8 mouse cellular contexts compared by ENCODE assay signal in the genomic region with DNA sequence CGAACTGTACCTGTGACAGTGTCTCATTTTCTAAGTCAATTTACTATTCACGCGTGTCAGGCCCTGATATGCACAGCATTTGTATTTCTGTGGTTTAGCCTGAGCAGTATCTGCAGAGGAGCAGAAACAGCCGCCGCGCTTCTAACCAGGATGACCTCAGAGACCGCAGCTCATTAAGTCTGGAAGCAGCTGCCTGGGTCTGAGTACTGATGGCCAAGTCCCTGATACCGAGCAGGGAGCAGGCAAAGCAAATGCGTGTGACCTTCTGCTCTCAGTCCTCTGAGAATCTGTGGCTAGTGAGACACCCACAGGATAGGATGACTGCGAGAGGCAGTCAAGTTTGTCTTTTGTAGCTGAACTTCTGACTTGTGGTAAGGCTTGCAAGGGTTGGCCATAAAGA.
DNase-seq lines count a peak whose midpoint lies in the region; ATAC-seq lines count a peak whose summit lies in the region.

No protein-coding gene starts in this region.

- H3K9ac ChIP-seq in hindbrain, embryonic 13.5 days: no peak overlapping the region
- no peak overlapping the region for H3K9ac ChIP-seq in hindbrain, embryonic 16.5 days (ENCODE audit: low read depth, low read length)
- H3K9ac ChIP-seq in kidney, embryonic 14.5 days (ENCODE audit: low read depth, low read length): no peak overlapping the region

- no peaks in the 10 kb centered on the region for H3K36me3 ChIP-seq in hindbrain, embryonic 13.5 days
- no peaks in the 10 kb centered on the region for H3K36me3 ChIP-seq in hindbrain, embryonic 16.5 days (ENCODE audit: control insufficient read depth, insufficient read depth, low read length)
- peaks cover 16% of the 10 kb centered on the region for H3K36me3 ChIP-seq in embryonic facial prominence, embryonic 10.5 days (replicated peaks)
- H3K36me3 ChIP-seq in kidney, embryonic 14.5 days (ENCODE audit: control insufficient read depth, insufficient read depth, low read length): peaks cover 31% of the 10 kb centered on the region
- peaks cover 83% of the 10 kb centered on the region for H3K36me3 ChIP-seq in megakaryocyte, embryonic 14.5 days (replicated peaks; ENCODE audit: low read length)

- H3K9me3 ChIP-seq in hindbrain, embryonic 13.5 days: no peaks in the 10 kb centered on the region
- no peaks in the 10 kb centered on the region for H3K9me3 ChIP-seq in hindbrain, embryonic 16.5 days (ENCODE audit: control insufficient read depth, low read length)
- no peaks in the 10 kb centered on the region for H3K9me3 ChIP-seq in embryonic facial prominence, embryonic 10.5 days
- H3K9me3 ChIP-seq in kidney, embryonic 14.5 days (ENCODE audit: control insufficient read depth, low read length): no peaks in the 10 kb centered on the region
- H3K9me3 ChIP-seq in megakaryocyte, embryonic 14.5 days: no peaks in the 10 kb centered on the region

- no peak overlapping the region for H3K4me2 ChIP-seq in hindbrain, embryonic 13.5 days
- no peak overlapping the region for H3K4me2 ChIP-seq in hindbrain, embryonic 16.5 days (ENCODE audit: low read length)
- no peak overlapping the region for H3K4me2 ChIP-seq in kidney, embryonic 14.5 days (replicated peaks; ENCODE audit: low read depth, low read length)

- 0 out of 2 replicates have a peak, but pooled peaks have one; percentile 28 for ATAC-seq in hindbrain, embryonic 13.5 days (ENCODE audit: low FRiP score)
- ATAC-seq in hindbrain, embryonic 16.5 days: no peak; the same call in 1 of the 2 replicates
- ATAC-seq in kidney, embryonic 14.5 days (ENCODE audit: low FRiP score, low TSS enrichment): peak; percentile 77

- no peak overlapping the region for H3K4me3 ChIP-seq in hindbrain, embryonic 13.5 days
- H3K4me3 ChIP-seq in hindbrain, embryonic 16.5 days (ENCODE audit: low read length): no peak overlapping the region
- no peak overlapping the region for H3K4me3 ChIP-seq in embryonic facial prominence, embryonic 10.5 days
- H3K4me3 ChIP-seq in kidney, embryonic 14.5 days (ENCODE audit: low read length): no peak overlapping the region
- peak overlapping the region; percentile 86 for H3K4me3 ChIP-seq in megakaryocyte, embryonic 14.5 days (replicated peaks)

- WGBS in hindbrain, embryonic 13.5 days: 53% methylated on average over 10 of the region's 10 CpGs
- 58% methylated on average over 10 of the region's 10 CpGs for WGBS in hindbrain, embryonic 16.5 days
- WGBS in embryonic facial prominence, embryonic 10.5 days: 74% methylated on average over 10 of the region's 10 CpGs
- WGBS in kidney, embryonic 14.5 days: 37% methylated on average over 10 of the region's 10 CpGs

- peaks cover 15% of the 10 kb centered on the region for H3K4me1 ChIP-seq in hindbrain, embryonic 13.5 days (replicated peaks)
- no peaks in the 10 kb centered on the region for H3K4me1 ChIP-seq in hindbrain, embryonic 16.5 days (ENCODE audit: control insufficient read depth, insufficient read depth, low read depth, low read length)
- peaks cover 26% of the 10 kb centered on the region for H3K4me1 ChIP-seq in embryonic facial prominence, embryonic 10.5 days
- H3K4me1 ChIP-seq in kidney, embryonic 14.5 days (ENCODE audit: control insufficient read depth, insufficient read depth, low read length): 0 out of 2 replicates have a peak, but pooled peaks cover 5% of the 10 kb centered on the region
- peaks cover 97% of the 10 kb centered on the region for H3K4me1 ChIP-seq in megakaryocyte, embryonic 14.5 days

- no peak overlapping the region for H3K27ac ChIP-seq in hindbrain, embryonic 13.5 days
- no peak overlapping the region for H3K27ac ChIP-seq in hindbrain, embryonic 16.5 days (ENCODE audit: low read depth, low read length)
- H3K27ac ChIP-seq in embryonic facial prominence, embryonic 10.5 days (replicated peaks): peak overlapping the region; percentile 44; the same call in 1 of the 2 replicates
- no peak overlapping the region; the same call in 1 of the 2 replicates for H3K27ac ChIP-seq in kidney, embryonic 14.5 days (ENCODE audit: low read depth, low read length)

- no peak for DNase-seq in embryonic facial prominence, embryonic 10.5 days (ENCODE audit: low spot score)
- no peak for DNase-seq in frontal cortex, postnatal 14 days (ENCODE audit: low spot score in 2 of 2)
- no peak for DNase-seq in MN1 (ENCODE audit: low spot score)
- DNase-seq in urinary bladder, postnatal 10 days (ENCODE audit: low spot score): no peak

- H3K27me3 ChIP-seq in hindbrain, embryonic 13.5 days: no peaks in the 10 kb centered on the region
- H3K27me3 ChIP-seq in hindbrain, embryonic 16.5 days (replicated peaks; ENCODE audit: control insufficient read depth, insufficient read depth, low read length): no peaks in the 10 kb centered on the region
- H3K27me3 ChIP-seq in embryonic facial prominence, embryonic 10.5 days (replicated peaks; ENCODE audit: low read depth, poor library complexity, severe bottlenecking): no peaks in the 10 kb centered on the region
- no peaks in the 10 kb centered on the region for H3K27me3 ChIP-seq in kidney, embryonic 14.5 days (ENCODE audit: control insufficient read depth, insufficient read depth, low read length)
- H3K27me3 ChIP-seq in megakaryocyte, embryonic 14.5 days (replicated peaks): no peaks in the 10 kb centered on the region
